Mouse (Mus musculus) retina, postnatal 7 days (tissue): Measurements from ENCODE around the gene Nt5c3b.

Source experiments
- DNase-seq: peaks from one replicate; pipeline ENCODE4 v3.0.0-alpha.2; 2012; ENCODE audit warnings: low read depth, low spot score

Nt5c3b gene

GRCm38 (mm10) chr11:100379311-100379710, 62.3 kb downstream of the Nt5c3b start:
- no peak for DNase-seq

DNA sequence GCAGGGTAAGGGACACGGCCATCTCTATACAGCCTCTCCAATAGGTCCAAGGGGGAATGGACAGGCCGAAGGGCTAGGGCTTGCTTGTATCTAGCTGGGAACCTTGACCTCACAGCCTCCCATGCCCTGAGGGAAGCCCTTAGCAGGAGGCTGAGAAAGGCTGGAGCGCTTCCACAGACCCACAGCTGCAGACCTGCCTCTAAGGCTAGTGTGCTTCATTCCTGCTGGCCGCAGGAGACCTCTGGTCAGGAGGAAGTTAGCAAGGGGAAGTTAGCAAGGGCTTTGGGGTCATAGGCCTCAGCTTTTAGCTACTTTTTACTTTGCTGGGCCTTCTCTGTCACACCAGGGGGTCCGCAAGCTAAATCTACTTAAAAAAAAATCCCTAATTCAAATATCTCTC, 63.2 kb downstream of the Nt5c3b start:
- DNase-seq = no peak

DNA sequence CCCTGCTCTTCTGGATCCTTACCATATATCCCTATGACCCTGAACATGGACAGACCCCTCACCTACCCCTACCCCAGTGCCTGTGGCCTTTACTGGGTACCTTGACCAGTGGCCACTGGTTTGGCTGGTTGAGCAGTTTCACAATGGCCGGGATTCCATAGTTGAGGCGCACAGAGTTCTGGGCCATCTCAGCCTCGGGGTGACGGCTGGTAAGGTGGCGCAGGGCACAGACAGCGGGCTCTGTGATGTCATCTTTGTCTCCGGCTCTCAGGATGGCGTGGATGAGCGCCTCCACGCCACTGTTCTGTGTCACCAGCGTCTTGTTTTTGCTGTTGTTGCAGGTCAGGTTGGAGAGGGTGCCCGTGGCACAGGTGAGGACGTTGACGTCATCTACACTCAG, 63.6 kb downstream of the Nt5c3b start:
- DNase-seq = no peak

DNA sequence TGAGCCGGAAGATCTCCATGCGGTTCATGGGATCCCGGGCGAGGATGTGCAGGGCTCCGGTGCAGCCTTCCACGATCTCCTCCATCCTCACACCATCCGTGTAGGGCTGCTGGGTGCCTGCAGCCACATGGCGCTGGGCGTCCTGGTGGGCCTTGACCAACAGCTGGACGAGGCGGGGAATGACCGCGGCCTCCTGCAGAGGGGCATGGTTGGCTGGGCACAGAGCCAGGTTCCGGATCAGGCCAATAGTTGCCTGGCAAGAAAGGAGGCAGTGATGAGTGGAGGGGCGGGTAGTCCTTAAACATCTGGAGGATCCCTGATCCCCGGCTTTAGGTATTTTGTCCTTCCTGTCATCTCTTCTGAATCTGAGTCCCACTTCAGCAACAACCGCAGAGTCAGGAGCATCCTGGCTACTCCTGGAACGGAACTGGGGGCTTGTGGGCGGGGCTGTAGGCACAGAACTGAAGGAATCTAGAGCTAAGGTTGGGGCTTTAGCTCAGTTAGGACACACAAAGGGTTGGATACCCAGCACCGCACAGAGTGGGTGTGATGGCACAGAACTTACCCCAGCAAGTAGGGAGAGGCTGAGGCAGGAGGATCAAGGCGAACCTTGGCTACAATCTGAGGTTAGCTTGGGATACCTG, 64.7 kb downstream of the Nt5c3b start:
- DNase-seq = no peak

- no peak for DNase-seq
Observed at GRCm38 (mm10) chr11:100376005-100376404, 65.6 kb downstream of the Nt5c3b start.

DNA sequence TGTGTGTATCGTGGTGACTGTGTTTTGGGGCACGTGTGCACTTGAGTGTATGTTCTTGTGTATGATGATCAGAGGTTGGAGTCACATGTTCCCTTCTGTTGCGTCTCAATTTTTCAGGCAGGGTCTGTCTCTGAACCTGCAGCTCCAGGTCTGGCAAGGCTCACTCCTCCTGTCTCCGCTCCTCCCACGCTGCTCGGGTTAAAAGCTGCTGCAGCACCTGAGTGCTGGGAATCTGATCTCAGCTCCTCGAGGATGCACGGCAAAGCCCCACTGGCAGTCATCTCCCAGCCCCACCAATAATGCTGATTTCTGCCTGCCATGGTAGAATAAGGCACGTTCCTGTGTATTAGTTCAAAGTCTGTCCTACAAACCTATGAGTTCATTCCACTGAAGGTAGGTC, 66.5 kb downstream of the Nt5c3b start:
- DNase-seq = no peak
